In the genomic region with DNA sequence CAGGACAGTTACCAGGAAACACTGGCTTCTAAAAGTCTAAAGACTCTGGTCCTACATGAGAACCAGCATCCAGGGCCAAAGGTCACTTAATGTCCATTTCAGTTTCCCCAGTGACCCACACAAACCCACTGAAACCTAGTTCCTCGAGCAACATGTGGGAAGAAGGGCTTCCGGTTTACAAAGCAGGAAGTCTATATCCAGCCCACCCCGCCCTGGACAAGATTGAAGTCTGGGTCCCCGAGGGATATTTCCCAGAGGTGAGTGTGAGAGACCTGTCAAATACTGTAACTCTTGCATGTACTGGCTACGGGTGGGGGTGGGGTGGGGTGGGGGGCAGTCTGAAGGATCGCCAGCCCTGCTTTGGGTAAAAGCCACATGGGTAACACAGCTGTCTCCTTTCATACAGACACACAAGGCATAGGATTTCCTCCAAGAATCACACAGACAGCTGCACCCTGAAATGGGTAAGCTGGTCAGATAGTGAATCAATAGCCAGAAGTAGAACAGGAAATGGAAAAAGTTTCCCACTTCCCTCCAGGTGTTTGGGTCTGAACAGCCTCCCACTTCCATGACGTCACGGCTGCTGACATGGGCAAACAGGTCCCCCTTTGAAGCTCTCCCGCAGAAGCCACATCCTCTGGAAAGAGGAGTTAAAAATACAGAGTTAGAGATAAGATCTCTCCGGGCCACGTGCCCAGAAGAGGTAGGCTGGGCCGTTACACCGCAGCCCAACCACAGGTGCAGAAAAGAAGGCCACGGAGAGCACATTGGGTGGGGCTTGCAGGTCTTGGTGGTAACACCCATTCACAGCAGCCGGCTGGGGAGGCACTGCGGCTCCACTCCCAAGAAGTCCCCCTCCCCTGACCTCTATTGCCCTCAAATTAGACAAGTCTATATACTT, we compare ENCODE assay signal across 8 mouse cellular contexts. TPM values are rescaled to one million over a fixed set of nuclear protein-coding genes. Genes with fewer than 3 reads are reported as not detected.
DNase-seq lines count a peak whose midpoint lies in the region; ATAC-seq lines count a peak whose summit lies in the region.

No protein-coding gene starts in this region.

- intact Hi-C loops in gastrocnemius, postnatal 36 days (cut with DNase I) = loop anchor here (5.0 to 10.0 kb wide), 2 partner anchors 165 to 228 kb away; no protein-coding TSS in a partner anchor

- peaks cover 27% of the 10 kb centered on the region for H3K4me1 ChIP-seq in embryonic facial prominence, embryonic 15.5 days
- H3K4me1 ChIP-seq in liver, embryonic 15.5 days (replicated peaks) = peaks cover 51% of the 10 kb centered on the region

- H3K27me3 ChIP-seq in embryonic facial prominence, embryonic 15.5 days = no peaks in the 10 kb centered on the region
- peaks cover 23% of the 10 kb centered on the region for H3K27me3 ChIP-seq in liver, embryonic 15.5 days

- H3K9me3 ChIP-seq in embryonic facial prominence, embryonic 15.5 days (replicated peaks) = no peaks in the 10 kb centered on the region
- H3K9me3 ChIP-seq in liver, embryonic 15.5 days (replicated peaks) = no peaks in the 10 kb centered on the region

- H3K27ac ChIP-seq in embryonic facial prominence, embryonic 15.5 days (replicated peaks) = peak overlapping the region; percentile 48; the same call in 1 of the 2 replicates
- peak overlapping the region; percentile 75 for H3K27ac ChIP-seq in liver, embryonic 15.5 days (replicated peaks)

- H3K4me3 ChIP-seq in embryonic facial prominence, embryonic 15.5 days (replicated peaks) = peak overlapping the region; percentile 40; the same call in 1 of the 2 replicates
- peak overlapping the region; percentile 46 for H3K4me3 ChIP-seq in liver, embryonic 15.5 days (replicated peaks)

- no peak overlapping the region for H3K9ac ChIP-seq in embryonic facial prominence, embryonic 15.5 days
- H3K9ac ChIP-seq in liver, embryonic 15.5 days = peak overlapping the region; percentile 46; the same call in 1 of the 2 replicates

- WGBS in embryonic facial prominence, embryonic 15.5 days = 29% methylated on average over 16 of the region's 16 CpGs
- WGBS in liver, embryonic 15.5 days (ENCODE audit: insufficient replicate concordance) = 5% methylated on average over 16 of the region's 16 CpGs

- no peaks in the 10 kb centered on the region for H3K36me3 ChIP-seq in embryonic facial prominence, embryonic 15.5 days
- H3K36me3 ChIP-seq in liver, embryonic 15.5 days (replicated peaks) = no peaks in the 10 kb centered on the region

- peak; percentile 59 for DNase-seq in gastrocnemius, postnatal 25 days
- DNase-seq in gastrocnemius, postnatal 36 days = no peak
- peak; percentile 79 for DNase-seq in spleen, adult 12 weeks (ENCODE audit: low spot score)
- DNase-seq in frontal cortex, adult 2 months (ENCODE audit: extremely low spot score in 1 of 2, low spot score in 1 of 2) = no peak
- no peak for DNase-seq in layer of hippocampus, postnatal 25 days (ENCODE audit: extremely low spot score in 1 of 2, low spot score in 1 of 2)

- ATAC-seq in embryonic facial prominence, embryonic 15.5 days (ENCODE audit: insufficient number of reproducible peaks, low FRiP score, low TSS enrichment, low read depth) = peak; percentile 61; the same call in 1 of the 2 replicates
- ATAC-seq in inflammation-experienced regulatory T-cells, adult 6 months = peak; percentile 64
- ATAC-seq in liver, embryonic 15.5 days (ENCODE audit: insufficient read depth) = peak; percentile 78

- peak overlapping the region; percentile 60 for H3K4me2 ChIP-seq in embryonic facial prominence, embryonic 15.5 days (replicated peaks)
- peak overlapping the region; percentile 81 for H3K4me2 ChIP-seq in liver, embryonic 15.5 days

RNA-seq across cellular contexts. Expression of gene Dad1, which starts 26.7 kb away (rescaled TPM):
- 10 to 100 TPM; 61.6 to 75.4 TPM for total RNA-seq in gastrocnemius, postnatal 25 days (2021)
- total RNA-seq in gastrocnemius, postnatal 36 days (2021) = 10 to 100 TPM; 65.7 to 66.8 TPM
- 396 and 402 TPM in 2 replicates for polyA plus RNA-seq in embryonic facial prominence, embryonic 15.5 days (2015; fragmentation: Nextera tagmentation; extraction: Ambion mirVana)
- polyA plus RNA-seq in inflammation-experienced regulatory T-cells, adult 6 months (2017; shearing (Covaris generic)) = 100 to 1,000 TPM; 393 to 515 (median 490) TPM
- polyA plus RNA-seq in liver, embryonic 15.5 days (2015; fragmentation: Nextera tagmentation; extraction: Ambion mirVana) = 202 and 204 TPM in 2 replicates
- 204 and 283 TPM in 2 replicates for polyA plus RNA-seq in frontal cortex, adult 2 months (2012; rRNA removed)
- total RNA-seq in layer of hippocampus, postnatal 25 days (2021) = 100 to 1,000 TPM; 117 to 132 TPM

RNA-seq across cellular contexts. Expression of gene Abhd4, which starts 26.8 kb away (rescaled TPM):
- 10 to 100 TPM; 17.6 to 17.9 TPM for total RNA-seq in gastrocnemius, postnatal 25 days (2021)
- 10 to 100 TPM; 14.7 to 20.6 TPM for total RNA-seq in gastrocnemius, postnatal 36 days (2021)
- 58.5 and 66.7 TPM in 2 replicates for polyA plus RNA-seq in embryonic facial prominence, embryonic 15.5 days (2015; fragmentation: Nextera tagmentation; extraction: Ambion mirVana)
- polyA plus RNA-seq in inflammation-experienced regulatory T-cells, adult 6 months (2017; shearing (Covaris generic)) = 10 to 100 TPM; 20.3 to 33.0 (median 29.4) TPM
- 19.0 and 21.4 TPM in 2 replicates for polyA plus RNA-seq in liver, embryonic 15.5 days (2015; fragmentation: Nextera tagmentation; extraction: Ambion mirVana)
- 57.3 and 71.9 TPM in 2 replicates for polyA plus RNA-seq in frontal cortex, adult 2 months (2012; rRNA removed)
- 10 to 100 TPM; 60.2 to 64.3 TPM for total RNA-seq in layer of hippocampus, postnatal 25 days (2021)

RNA-seq across cellular contexts. Expression of gene Olfr49, which starts 57.6 kb away (rescaled TPM):
- total RNA-seq in gastrocnemius, postnatal 25 days (2021) = not detected
- not detected for total RNA-seq in gastrocnemius, postnatal 36 days (2021)
- polyA plus RNA-seq in embryonic facial prominence, embryonic 15.5 days (2015; fragmentation: Nextera tagmentation; extraction: Ambion mirVana) = 0.09 TPM in 1 of 2 replicates, not detected in the other
- polyA plus RNA-seq in inflammation-experienced regulatory T-cells, adult 6 months (2017; shearing (Covaris generic)) = under 1 TPM in 1 of 3 experiments, not detected in 2; 0.09 TPM
- not detected in 2 replicates for polyA plus RNA-seq in liver, embryonic 15.5 days (2015; fragmentation: Nextera tagmentation; extraction: Ambion mirVana)
- not detected in 2 replicates for polyA plus RNA-seq in frontal cortex, adult 2 months (2012; rRNA removed)
- total RNA-seq in layer of hippocampus, postnatal 25 days (2021) = not detected

Comparison
In these comparisons a context has a peak if more than half of its experiments do, and no peak if none do; other contexts are left out.
1. DNase-seq: peak in gastrocnemius, postnatal 25 days (single experiment) and spleen, adult 12 weeks (single experiment); none in gastrocnemius, postnatal 36 days (0 of 2), frontal cortex, adult 2 months (0 of 2) and layer of hippocampus, postnatal 25 days (0 of 2).
2. Peak in every context shown above with its lines, with median percentiles within 50 percentile points of each other: ATAC-seq.